Mouse (Mus musculus) thymus, adult 2 months (tissue): Measurements from ENCODE around the gene Fam131a. TPM values are rescaled to one million over a fixed set of nuclear protein-coding genes. Genes with fewer than 3 reads are reported as not detected.

Experiments
- DNase-seq: peaks from one replicate; pipeline ENCODE4 v3.0.0; 2021
- H3K27ac ChIP-seq: fragments of 200-500 bp; 2 replicates; pipeline ENCODE4 v1.5.1; 2012; ENCODE audit warnings: low read length, control low read depth; ENCODE audit not compliant: control insufficient read depth, insufficient read depth
- H3K27me3 ChIP-seq: fragments of 200-500 bp; 2 replicates; pipeline ENCODE4 v1.6.1; 2012; ENCODE audit warnings: mild to moderate bottlenecking, low read length, moderate library complexity, mixed read lengths; ENCODE audit not compliant: control insufficient read depth, insufficient read depth
- H3K36me3 ChIP-seq: fragments of 200-500 bp; 2 replicates; pipeline ENCODE4 v1.6.1; 2012; ENCODE audit warnings: mild to moderate bottlenecking, low read length, moderate library complexity; ENCODE audit not compliant: control insufficient read depth, insufficient read depth
- H3K4me1 ChIP-seq: fragments of 200-500 bp; replicated peaks from 2 replicates; pipeline ENCODE4 v1.6.1; 2012; ENCODE audit warnings: low read length; ENCODE audit not compliant: control insufficient read depth, insufficient read depth
- H3K4me3 ChIP-seq: fragments of 200-500 bp; 2 replicates; pipeline ENCODE4 v1.5.1; 2012; ENCODE audit warnings: mild to moderate bottlenecking, low read length, control low read depth, moderate library complexity; ENCODE audit not compliant: control insufficient read depth, insufficient read depth
- CTCF ChIP-seq: fragments of 200-500 bp; IDR thresholded peaks from 2 replicates; pipeline ENCODE4 v1.5.1; 2012; ENCODE audit warnings: mild to moderate bottlenecking, control low read depth, low read length, moderate library complexity, borderline replicate concordance; ENCODE audit not compliant: control insufficient read depth, poor library complexity, insufficient read depth; ENCODE audit errors: extremely low read depth
- POLR2A ChIP-seq: fragments of 200-500 bp; IDR thresholded peaks from 2 replicates; pipeline ENCODE4 v1.6.1; 2012; ENCODE audit warnings: mild to moderate bottlenecking, low read length, control low read depth, moderate library complexity; ENCODE audit not compliant: control insufficient read depth, poor library complexity, insufficient read depth; ENCODE audit errors: extremely low read depth
- WGBS: fragments of 180-500 bp; shearing (Covaris S2); methylation state at CpG from one replicate; pipeline ENCODE4 v1.1.7; 2018; 5-methylcytosine and 5-hydroxymethylcytosine counted together
- polyA plus RNA-seq: library from polyadenylated mRNA; depleted of rRNA; stranded (reverse); fragments of >200 nt; gene quantifications from 2 replicates; pipeline ENCODE4 v1.2.3, GENCODE M21; 2012

Fam131a gene
- polyA plus RNA-seq, 1 experiment = 8.9 TPM

- no peak overlapping the region for H3K4me3 ChIP-seq
- DNase-seq = no peak
- TF ChIP-seq CTCF (no peak), POLR2A (no peak)
- no peak overlapping the region for H3K27ac ChIP-seq
- H3K27me3 ChIP-seq = no peaks in the 10 kb centered on the region
- WGBS = 92% methylated on average over 9 of the region's 9 CpGs
- H3K36me3 ChIP-seq = no peaks in the 10 kb centered on the region
- peaks cover 13% of the 10 kb centered on the region for H3K4me1 ChIP-seq
These were observed 19.1 kb downstream of the Fam131a start for GRCm38 (mm10) chr16:20712190-20712589.

GRCm38 (mm10) chr16:20712889-20713288 lies 19.8 kb downstream of the Fam131a start:
- Histone ChIP-seq H3K27me3 (no peaks in the 10 kb centered on the region), H3K4me1 (peaks cover 14% of the 10 kb centered on the region), H3K36me3 (no peaks in the 10 kb centered on the region), H3K4me3 (no peak overlapping the region), H3K27ac (no peak overlapping the region)
- 98% methylated on average over 7 of the region's 7 CpGs for WGBS
- no peak for DNase-seq
- TF ChIP-seq POLR2A (no peak), CTCF (no peak)

- peaks cover 17% of the 10 kb centered on the region for H3K4me1 ChIP-seq
- H3K27me3 ChIP-seq = no peaks in the 10 kb centered on the region
- no peaks in the 10 kb centered on the region for H3K36me3 ChIP-seq
- no peak overlapping the region for H3K4me3 ChIP-seq
- DNase-seq = no peak
- TF ChIP-seq POLR2A (no peak), CTCF (no peak)
- no peak overlapping the region for H3K27ac ChIP-seq
- 91% methylated on average over 11 of the region's 11 CpGs for WGBS
These were observed 21.5 kb downstream of the Fam131a start for GRCm38 (mm10) chr16:20714307-20715080.

GRCm38 (mm10) chr16:20715161-20715560 lies 22.1 kb downstream of the Fam131a start:
- Histone ChIP-seq H3K4me3 (no peak overlapping the region), H3K27me3 (no peaks in the 10 kb centered on the region), H3K27ac (no peak overlapping the region), H3K36me3 (no peaks in the 10 kb centered on the region), H3K4me1 (peaks cover 17% of the 10 kb centered on the region)
- no peak for TF ChIP-seq POLR2A
- no peak for TF ChIP-seq CTCF
- 93% methylated on average over 2 of the region's 2 CpGs for WGBS
- no peak for DNase-seq

- WGBS = 4% methylated on average over 12 of the region's 12 CpGs
- H3K27me3 ChIP-seq = no peaks in the 10 kb centered on the region
- TF ChIP-seq POLR2A = no peak
- TF ChIP-seq CTCF = no peak
- H3K27ac ChIP-seq = no peak overlapping the region
- peaks cover 17% of the 10 kb centered on the region for H3K4me1 ChIP-seq
- DNase-seq = no peak
- H3K36me3 ChIP-seq = no peaks in the 10 kb centered on the region
- peak overlapping the region; percentile 67 for H3K4me3 ChIP-seq
These were observed 22.5 kb downstream of the Fam131a start for GRCm38 (mm10) chr16:20715566-20715965.

- under 1% methylated on average over 67 of the region's 68 CpGs for WGBS
- Histone ChIP-seq H3K36me3 (no peaks in the 10 kb centered on the region; the same call in 1 of the 2 replicates), H3K4me3 (peak overlapping the region; percentile 67), H3K4me1 (peaks cover 17% of the 10 kb centered on the region), H3K27ac (peak overlapping the region; percentile 66; the same call in 1 of the 2 replicates), H3K27me3 (no peaks in the 10 kb centered on the region)
- peak; percentile 79 for DNase-seq
- TF ChIP-seq POLR2A (peak; percentile 80; the same call in 1 of the 2 replicates), CTCF (peak; percentile 59; the same call in 1 of the 2 replicates)
These were observed 23.2 kb downstream of the Fam131a start for GRCm38 (mm10) chr16:20715976-20716840.
